Mouse (Mus musculus) adrenal gland, adult 2 months (tissue): Measurements from ENCODE around the gene Epha8. TPM values are rescaled to one million over a fixed set of nuclear protein-coding genes. Genes with fewer than 3 reads are reported as not detected.

ENCODE experiments used
- DNase-seq: peaks from one replicate; pipeline ENCODE4 v3.0.0; 2021
- long read RNA-seq: library from polyadenylated mRNA; stranded (forward); transcript quantifications from one replicate; pipeline ENCODE4 v2.0.0, GENCODE M21; 2021
- polyA plus RNA-seq: library from polyadenylated mRNA; depleted of rRNA; stranded (reverse); fragments of >200 nt; gene quantifications from 2 replicates; pipeline ENCODE4 v1.2.3, GENCODE M21; 2012; rRNA removed
- total RNA-seq, 2 experiments: library from RNA; stranded (reverse); gene quantifications; 2 replicates each; pipeline ENCODE4 v1.2.3; 2021

The Epha8 gene
- total RNA-seq, result under 1 TPM; 0.12 to 0.55 TPM
- 0.48 and 0.49 TPM in 2 replicates for polyA plus RNA-seq
- long read RNA-seq, partial matches to known transcripts, result 0 of 1 reads
- long read RNA-seq, other reads (novel, unspliced or antisense), result 1 of 1 reads

- peak; percentile 21 for DNase-seq
Observed at GRCm38 (mm10) chr4:136956751-136957446, at the start of gene Epha8. TSS of gene Epha8 (minus strand) at chr4:136956816.

GRCm38 (mm10) chr4:137001825-137002224 is 45.2 kb upstream of the Epha8 start:
- DNase-seq, result peak; percentile 17

DNA sequence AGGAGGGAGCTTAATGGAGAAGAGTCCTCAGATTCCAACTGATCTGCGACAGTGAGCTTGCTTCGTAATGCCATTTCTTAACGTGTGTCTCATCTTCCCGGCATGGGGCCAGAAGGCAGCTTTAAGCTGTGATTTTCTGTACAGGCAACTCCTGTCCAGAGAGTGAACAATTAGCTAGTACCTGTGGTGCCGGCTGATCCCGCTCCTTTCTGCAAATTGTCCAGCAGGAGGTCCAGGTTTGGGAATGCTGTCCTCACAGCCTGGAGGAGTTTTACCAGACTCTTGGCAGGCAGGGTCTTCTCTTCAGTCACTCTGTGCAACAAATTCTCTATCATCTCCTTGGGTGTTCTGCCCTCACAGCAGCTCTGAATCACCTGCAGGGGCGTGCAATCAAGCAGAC is 44.4 kb upstream of the Epha8 start:
- DNase-seq, result no peak

- DNase-seq, result no peak
Observed at GRCm38 (mm10) chr4:136998371-136998770, 41.8 kb upstream of the Epha8 start.

- DNase-seq, result no peak
Observed at GRCm38 (mm10) chr4:136997723-136998345, 41.2 kb upstream of the Epha8 start.

- no peak for DNase-seq
Observed at GRCm38 (mm10) chr4:136996933-136997332, 40.3 kb upstream of the Epha8 start.

DNA sequence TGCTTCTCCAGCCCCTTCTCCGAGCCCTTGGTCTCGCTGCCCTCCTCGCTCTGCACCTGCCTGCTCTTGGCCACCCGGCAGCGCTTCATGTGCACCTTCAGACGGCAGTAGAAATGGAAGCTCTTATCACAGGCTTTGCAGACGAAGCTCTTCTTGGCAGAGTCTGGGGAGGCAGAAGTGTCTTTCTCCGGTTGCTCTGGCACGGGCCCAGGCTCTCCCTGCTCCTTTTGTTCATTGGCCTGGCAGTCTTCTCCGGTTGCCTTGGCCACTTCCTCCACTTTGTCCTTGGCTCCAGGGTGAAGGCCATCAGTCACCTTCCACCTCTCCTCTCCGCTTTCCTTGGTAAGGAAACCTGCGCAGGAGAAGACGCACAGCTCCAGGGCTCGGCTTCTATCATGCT is 38.7 kb upstream of the Epha8 start:
- peak; percentile 22 for DNase-seq

DNA sequence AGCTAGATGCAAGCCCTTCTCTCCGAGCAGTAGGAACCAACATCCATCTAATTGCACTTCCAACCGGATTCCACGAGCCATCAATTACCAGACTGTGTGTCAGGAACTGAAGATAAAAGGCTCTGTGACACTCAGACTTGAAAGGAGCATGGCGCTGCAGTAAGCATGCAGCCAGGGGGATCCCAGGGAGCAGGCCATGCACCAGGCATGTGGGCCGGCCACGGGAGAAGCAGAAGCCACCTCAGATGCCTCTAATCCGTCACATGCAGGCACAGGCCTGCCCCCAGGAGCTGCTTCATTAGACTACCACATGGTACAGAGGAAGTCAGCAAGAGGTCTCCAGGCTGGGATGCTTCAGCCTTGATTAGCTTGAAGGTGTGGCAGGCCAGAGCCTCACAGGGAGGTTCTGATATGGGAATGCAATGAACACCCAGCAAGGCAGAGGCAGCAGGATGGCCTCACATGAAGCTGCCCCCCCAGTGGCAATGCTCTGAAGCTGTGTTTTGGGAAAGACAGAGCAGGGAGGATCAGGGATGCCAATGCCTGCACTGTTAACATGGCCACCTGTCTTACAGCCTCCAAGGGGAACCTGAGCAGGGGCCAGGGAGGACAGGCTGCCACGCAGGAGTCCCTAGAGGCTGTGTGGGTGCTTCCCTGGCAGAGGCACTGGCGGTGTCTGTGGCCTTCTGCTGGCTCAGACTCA is 25.5 kb upstream of the Epha8 start:
- no peak for DNase-seq

- DNase-seq, result peak; percentile 85
Observed at GRCm38 (mm10) chr4:136981347-136981746, 24.7 kb upstream of the Epha8 start.

- peak; percentile 30 for DNase-seq
Observed at GRCm38 (mm10) chr4:136980921-136981320, 24.3 kb upstream of the Epha8 start.

GRCm38 (mm10) chr4:136977244-136977643 is 20.6 kb upstream of the Epha8 start:
- DNase-seq, result no peak

DNA sequence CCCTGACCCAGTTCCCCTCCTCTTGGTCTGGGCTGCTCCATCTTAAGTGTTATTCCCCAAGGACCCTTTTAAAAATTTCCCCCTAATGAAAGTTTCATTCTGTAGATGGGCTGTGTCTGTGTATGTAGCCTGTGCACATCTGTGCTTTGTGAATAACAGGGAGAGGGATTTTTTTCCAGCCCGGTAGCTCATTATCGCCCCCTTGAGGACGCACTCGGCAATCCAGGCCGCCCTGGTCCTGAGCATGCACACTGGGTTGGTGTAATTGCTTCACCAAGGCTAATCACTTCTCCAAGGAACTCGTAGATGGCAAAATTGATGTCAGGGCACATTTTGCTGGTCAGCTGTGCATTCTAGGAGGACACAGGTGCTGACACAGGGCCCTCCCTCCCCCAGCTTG is 14.3 kb upstream of the Epha8 start:
- peak; percentile 62 for DNase-seq

GRCm38 (mm10) chr4:136969503-136970276 is 13.1 kb upstream of the Epha8 start:
- no peak for DNase-seq

GRCm38 (mm10) chr4:136969096-136969495 is 12.5 kb upstream of the Epha8 start:
- no peak for DNase-seq

GRCm38 (mm10) chr4:136967511-136967910 is 10.9 kb upstream of the Epha8 start:
- DNase-seq, result no peak

DNA sequence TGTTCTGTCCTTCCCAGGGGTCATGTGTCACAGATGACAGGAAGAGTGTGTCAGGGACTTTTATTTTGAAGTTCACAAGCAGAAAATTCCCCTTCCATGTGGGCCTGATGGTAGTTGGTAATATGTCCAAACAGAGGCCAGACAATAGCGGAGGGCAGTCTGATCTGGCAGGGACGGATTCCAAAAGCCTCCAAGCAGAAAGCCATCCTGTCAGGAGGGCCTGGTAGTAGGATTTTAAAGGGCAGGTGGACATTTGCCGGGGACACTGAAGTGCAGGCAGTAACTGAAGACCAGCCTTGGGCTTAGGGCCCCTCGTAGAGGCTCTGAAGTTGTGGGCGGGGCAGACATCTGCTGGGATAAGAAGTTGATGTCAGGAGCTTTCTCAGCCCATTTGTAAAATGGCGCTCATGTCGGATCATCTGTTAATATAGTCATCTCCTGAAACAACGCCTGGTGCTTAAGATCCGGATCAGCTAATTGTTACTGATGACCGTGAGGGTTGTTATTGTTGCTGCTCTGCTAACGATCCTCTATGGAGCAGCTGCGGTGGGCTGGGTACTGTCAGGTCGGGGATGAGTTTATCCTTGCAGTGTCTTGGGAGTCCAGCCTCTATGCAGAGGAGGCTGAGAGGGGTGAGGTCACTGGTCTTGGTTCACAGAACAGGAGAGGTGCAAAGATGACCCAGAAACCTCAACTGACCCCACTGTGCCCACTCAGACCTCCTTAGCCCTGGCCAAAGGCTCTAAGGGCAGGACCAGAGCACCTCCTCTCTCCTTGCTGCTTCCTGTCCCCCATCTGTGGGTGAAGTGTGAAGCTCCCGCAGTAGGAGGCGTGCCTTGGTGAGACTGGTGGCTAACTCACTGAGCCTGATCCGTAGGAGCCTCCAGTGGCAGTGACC is 10.1 kb upstream of the Epha8 start:
- DNase-seq, result no peak

DNA sequence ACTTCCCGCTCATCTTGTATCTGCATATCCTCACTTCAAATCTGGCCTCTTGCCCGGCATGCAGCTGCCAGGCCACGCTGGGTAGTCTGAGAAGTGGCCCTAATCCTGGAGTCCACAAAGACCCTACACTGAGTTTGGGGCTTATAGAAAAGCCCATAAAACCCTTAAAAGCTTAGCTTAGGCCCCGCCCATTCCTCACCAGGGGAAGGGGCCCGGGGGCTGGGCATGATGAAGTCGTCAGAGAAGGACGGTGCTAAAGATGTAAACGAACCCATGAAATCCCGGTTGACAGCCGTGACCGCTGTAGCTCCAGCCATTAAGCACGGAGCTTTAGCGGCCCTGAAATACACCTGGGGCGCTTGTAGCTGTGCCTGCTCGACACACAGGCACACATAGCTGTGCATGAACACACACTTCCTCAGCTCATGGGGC is 8.4 kb upstream of the Epha8 start:
- DNase-seq, result no peak

GRCm38 (mm10) chr4:136962447-136962846 is 5.8 kb upstream of the Epha8 start:
- no peak for DNase-seq

GRCm38 (mm10) chr4:136961642-136962285 is 5.1 kb upstream of the Epha8 start:
- DNase-seq, result peak; percentile 21

DNA sequence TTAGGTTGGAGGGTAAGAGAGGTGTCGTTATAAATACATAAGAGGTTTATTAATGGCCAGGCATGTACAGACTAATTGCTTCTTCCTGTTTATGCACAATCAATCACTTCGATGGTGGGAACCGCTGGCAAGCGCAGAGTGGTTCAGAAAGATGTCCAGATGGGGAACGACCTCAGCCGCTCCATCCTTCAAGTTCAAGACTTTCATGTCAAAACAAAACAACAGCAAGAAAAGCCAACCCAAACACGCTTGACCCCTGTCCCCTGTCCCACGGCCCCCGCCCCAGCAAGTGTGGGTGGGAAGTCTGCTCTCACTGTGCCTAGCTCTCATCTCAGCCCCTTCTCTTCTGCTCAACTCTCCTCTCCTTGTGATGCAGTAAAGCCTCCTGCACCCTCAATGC is 4.0 kb upstream of the Epha8 start:
- DNase-seq, result no peak

DNA sequence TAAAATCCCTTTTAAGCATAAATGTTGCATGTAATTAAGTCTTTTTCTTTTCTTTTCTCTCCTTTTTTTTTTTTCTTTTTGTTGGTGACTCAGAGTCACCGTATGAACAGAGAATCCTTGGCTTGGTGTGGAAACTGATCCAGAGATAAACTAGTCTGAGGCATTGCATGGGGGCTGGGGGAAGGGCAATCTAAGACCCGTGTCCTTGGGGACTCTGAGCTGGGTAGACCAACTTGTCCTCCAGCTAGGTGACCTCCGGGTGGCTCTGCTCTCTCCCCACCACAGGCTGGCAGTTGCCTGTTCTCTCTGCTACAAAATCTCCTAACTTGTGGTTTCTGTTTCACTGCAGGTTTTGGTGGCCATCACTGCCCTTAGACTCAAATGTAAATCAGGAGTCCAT is 3.5 kb upstream of the Epha8 start:
- DNase-seq, result peak; percentile 47
